Mouse (Mus musculus): ENCODE results near the gene Txndc11. TPM values are rescaled to one million over a fixed set of nuclear protein-coding genes. Genes with fewer than 3 reads are reported as not detected.

Gene Txndc11
- polyA plus RNA-seq, 1 experiment from 2014 or later, result 34.6 TPM

DNA sequence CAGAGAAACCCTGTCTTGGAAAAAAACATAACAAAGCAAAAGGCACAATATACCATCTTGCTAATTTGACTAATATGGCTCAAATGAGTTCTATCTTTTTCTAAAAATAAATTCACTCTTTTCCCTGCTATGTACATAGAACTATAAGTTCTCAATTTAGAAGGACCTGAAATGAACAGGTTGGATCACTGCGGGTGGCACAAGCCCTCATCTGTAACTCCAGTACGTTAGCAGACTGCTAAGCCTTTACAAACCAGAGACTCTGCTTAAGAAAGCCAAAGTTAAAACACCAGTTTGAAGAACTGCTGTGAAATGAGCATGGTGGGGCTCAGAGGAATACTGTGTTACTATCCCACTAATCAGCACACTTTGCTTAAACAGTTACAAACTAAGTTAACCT lies 9.1 kb downstream of the Txndc11 start:
- no peak overlapping the region for H3K4me3 ChIP-seq (replicated peaks; ENCODE audit: low read depth, low read length)
- DNase-seq, result no peak
- WGBS, result 92% methylated on average over 2 of the region's 2 CpGs
- ATAC-seq (ENCODE audit: low FRiP score, low TSS enrichment), result no peak
- no peaks in the 10 kb centered on the region for H3K27me3 ChIP-seq (ENCODE audit: control insufficient read depth, insufficient read depth, low read length)
- no peak overlapping the region for H3K4me2 ChIP-seq (ENCODE audit: low read length)
- no peak overlapping the region for H3K27ac ChIP-seq (replicated peaks; ENCODE audit: low read depth, low read length)
- no peaks in the 10 kb centered on the region for H3K9me3 ChIP-seq (ENCODE audit: control insufficient read depth, low read length)
- H3K36me3 ChIP-seq (ENCODE audit: control insufficient read depth, insufficient read depth, low read length), result peaks cover 45% of the 10 kb centered on the region
- H3K9ac ChIP-seq (replicated peaks; ENCODE audit: low read length), result no peak overlapping the region
- H3K4me1 ChIP-seq (ENCODE audit: control insufficient read depth, insufficient read depth, low read length), result no peaks in the 10 kb centered on the region

DNA sequence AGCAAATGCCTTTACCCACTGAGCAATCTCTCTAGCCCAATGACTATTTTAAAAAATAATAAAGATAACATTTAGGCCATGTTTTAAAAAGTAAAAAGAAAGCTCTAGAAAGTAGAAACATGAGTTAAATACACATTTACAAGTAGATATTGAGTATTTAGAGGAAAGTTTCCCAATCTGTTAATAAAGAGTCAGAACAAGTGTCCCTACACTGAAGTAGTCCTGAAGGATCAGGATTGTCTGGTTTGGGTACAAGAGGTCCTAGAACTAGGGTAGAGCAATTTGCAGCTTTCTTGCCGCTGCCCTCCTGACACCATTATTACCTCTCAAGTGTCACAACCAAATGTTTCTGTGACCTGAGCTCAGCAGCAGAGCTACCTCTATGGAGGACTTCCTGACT lies 10.3 kb downstream of the Txndc11 start:
- no peaks in the 10 kb centered on the region for H3K4me1 ChIP-seq (ENCODE audit: control insufficient read depth, insufficient read depth, low read length)
- no peaks in the 10 kb centered on the region for H3K9me3 ChIP-seq (ENCODE audit: control insufficient read depth, low read length)
- ATAC-seq (ENCODE audit: low FRiP score, low TSS enrichment) (no peak), DNase-seq (no peak)
- no peak overlapping the region for H3K27ac ChIP-seq (replicated peaks; ENCODE audit: low read depth, low read length)
- H3K4me2 ChIP-seq (ENCODE audit: low read length), result no peak overlapping the region
- no peak overlapping the region for H3K4me3 ChIP-seq (replicated peaks; ENCODE audit: low read depth, low read length)
- H3K27me3 ChIP-seq (ENCODE audit: control insufficient read depth, insufficient read depth, low read length), result no peaks in the 10 kb centered on the region
- WGBS, result 97% methylated on average over 1 of the region's 1 CpGs
- H3K36me3 ChIP-seq (ENCODE audit: control insufficient read depth, insufficient read depth, low read length), result peaks cover 54% of the 10 kb centered on the region
- no peak overlapping the region for H3K9ac ChIP-seq (replicated peaks; ENCODE audit: low read length)

- whole genome bisulfite sequencing, result 94% methylated on average over 2 of the region's 2 CpGs
- no peak overlapping the region for H3K4me2 ChIP-seq (ENCODE audit: low read length)
- DNase-seq (no peak), ATAC-seq (ENCODE audit: low FRiP score, low TSS enrichment) (no peak)
- H3K36me3 ChIP-seq (ENCODE audit: control insufficient read depth, insufficient read depth, low read length), result peaks cover 51% of the 10 kb centered on the region
- no peaks in the 10 kb centered on the region for H3K9me3 ChIP-seq (ENCODE audit: control insufficient read depth, low read length)
- H3K4me3 ChIP-seq (replicated peaks; ENCODE audit: low read depth, low read length), result no peak overlapping the region
- H3K4me1 ChIP-seq (ENCODE audit: control insufficient read depth, insufficient read depth, low read length), result no peaks in the 10 kb centered on the region
- H3K27me3 ChIP-seq (ENCODE audit: control insufficient read depth, insufficient read depth, low read length), result no peaks in the 10 kb centered on the region
- H3K9ac ChIP-seq (replicated peaks; ENCODE audit: low read length), result no peak overlapping the region
- H3K27ac ChIP-seq (replicated peaks; ENCODE audit: low read depth, low read length), result no peak overlapping the region
Measured at GRCm38 (mm10) chr16:11122625-11123024, 11.8 kb downstream of the Txndc11 start.

GRCm38 (mm10) chr16:11109198-11109740 lies 25.2 kb downstream of the Txndc11 start:
- H3K9ac ChIP-seq (replicated peaks; ENCODE audit: low read length), result no peak overlapping the region
- no peak overlapping the region for H3K4me3 ChIP-seq (replicated peaks; ENCODE audit: low read depth, low read length)
- DNase-seq, result peak; percentile 74
- H3K9me3 ChIP-seq (ENCODE audit: control insufficient read depth, low read length), result no peaks in the 10 kb centered on the region
- no peak overlapping the region for H3K27ac ChIP-seq (replicated peaks; ENCODE audit: low read depth, low read length)
- H3K27me3 ChIP-seq (ENCODE audit: control insufficient read depth, insufficient read depth, low read length), result no peaks in the 10 kb centered on the region
- H3K4me1 ChIP-seq (ENCODE audit: control insufficient read depth, insufficient read depth, low read length), result no peaks in the 10 kb centered on the region
- ATAC-seq (ENCODE audit: low FRiP score, low TSS enrichment), result no peak
- 0 out of 2 replicates have a peak, but pooled peaks cover 7% of the 10 kb centered on the region for H3K36me3 ChIP-seq (ENCODE audit: control insufficient read depth, insufficient read depth, low read length)
- WGBS, result 72% methylated on average over 4 of the region's 4 CpGs
- H3K4me2 ChIP-seq (ENCODE audit: low read length), result no peak overlapping the region

- ATAC-seq (ENCODE audit: low FRiP score, low TSS enrichment) (no peak), DNase-seq (no peak)
- no peak overlapping the region for H3K9ac ChIP-seq (replicated peaks; ENCODE audit: low read length)
- H3K4me2 ChIP-seq (ENCODE audit: low read length), result no peak overlapping the region
- H3K27ac ChIP-seq (replicated peaks; ENCODE audit: low read depth, low read length), result no peak overlapping the region
- no peak overlapping the region for H3K4me3 ChIP-seq (replicated peaks; ENCODE audit: low read depth, low read length)
- H3K36me3 ChIP-seq (ENCODE audit: control insufficient read depth, insufficient read depth, low read length), result peaks cover 11% of the 10 kb centered on the region; the same call in 1 of the 2 replicates
- WGBS, result 79% methylated on average over 1 of the region's 1 CpGs
- H3K9me3 ChIP-seq (ENCODE audit: control insufficient read depth, low read length), result no peaks in the 10 kb centered on the region
- no peaks in the 10 kb centered on the region for H3K4me1 ChIP-seq (ENCODE audit: control insufficient read depth, insufficient read depth, low read length)
- no peaks in the 10 kb centered on the region for H3K27me3 ChIP-seq (ENCODE audit: control insufficient read depth, insufficient read depth, low read length)
Measured at GRCm38 (mm10) chr16:11104905-11105304, 29.5 kb downstream of the Txndc11 start.

DNA sequence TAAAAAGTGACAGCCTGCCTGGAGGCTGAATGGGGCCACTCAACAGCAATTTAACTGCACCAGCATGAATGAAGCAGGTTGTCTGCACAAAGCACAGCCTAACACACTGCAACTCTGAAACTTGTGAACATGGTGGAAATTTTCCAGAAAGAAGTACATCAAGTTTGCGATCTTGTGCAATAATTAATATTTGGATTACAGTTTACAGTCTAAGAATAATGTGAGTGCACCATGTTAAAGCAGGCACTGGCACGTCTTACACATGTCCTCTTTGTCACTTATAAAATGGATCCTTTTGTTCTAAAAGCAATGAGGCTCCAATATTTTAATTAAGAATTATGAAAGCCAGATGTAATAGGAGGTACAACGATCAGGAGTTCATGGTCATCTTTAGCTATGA lies 37.1 kb downstream of the Txndc11 start:
- 96% methylated on average over 3 of the region's 3 CpGs for WGBS

DNA sequence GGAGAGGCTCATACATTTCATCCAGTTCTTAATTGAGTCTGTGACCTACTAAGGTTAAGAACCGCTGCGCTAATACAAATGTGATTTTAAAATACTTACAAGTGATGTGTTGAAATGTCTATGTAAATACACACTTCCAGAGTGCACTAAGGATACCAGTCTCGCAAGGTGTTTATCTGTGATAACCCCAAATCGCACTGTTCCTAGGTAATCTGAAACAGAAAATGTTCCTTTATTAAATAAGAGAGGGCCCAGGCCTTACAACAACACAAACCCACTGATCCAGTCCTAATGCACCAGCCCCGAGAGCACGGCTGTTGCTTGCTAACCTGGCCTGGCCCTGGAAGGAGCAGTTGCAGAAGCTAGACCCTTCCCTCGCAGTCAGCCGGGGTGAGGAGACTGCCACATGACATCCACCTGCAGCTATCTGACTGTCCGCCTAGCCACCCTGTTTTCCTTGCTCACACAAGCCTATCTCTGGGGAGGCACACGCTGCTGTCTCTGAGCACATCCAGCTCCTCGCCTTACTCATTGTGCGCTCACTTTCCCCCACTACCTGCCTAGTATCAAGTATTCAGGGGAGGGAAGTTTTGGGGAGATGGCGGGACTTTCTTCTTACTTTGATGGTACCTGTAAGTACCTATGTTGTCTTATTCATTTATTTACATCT lies 40.6 kb downstream of the Txndc11 start:
- no peak for ATAC-seq (ENCODE audit: low FRiP score, low TSS enrichment)
- H3K27ac ChIP-seq (replicated peaks; ENCODE audit: low read depth, low read length), result no peak overlapping the region
- 95% methylated on average over 13 of the region's 13 CpGs for WGBS

More for the DNA sequence above, 37.1 kb downstream of the Txndc11 start:
- ATAC-seq (ENCODE audit: low FRiP score, low TSS enrichment) (no peak), DNase-seq (no peak)
- Histone ChIP-seq H3K27ac (replicated peaks; ENCODE audit: low read depth, low read length) (no peak overlapping the region), H3K36me3 (ENCODE audit: control insufficient read depth, insufficient read depth, low read length) (peaks cover 10% of the 10 kb centered on the region), H3K9ac (replicated peaks; ENCODE audit: low read length) (no peak overlapping the region), H3K4me2 (ENCODE audit: low read length) (no peak overlapping the region), H3K4me3 (replicated peaks; ENCODE audit: low read depth, low read length) (no peak overlapping the region), H3K27me3 (ENCODE audit: control insufficient read depth, insufficient read depth, low read length) (no peaks in the 10 kb centered on the region), H3K4me1 (ENCODE audit: control insufficient read depth, insufficient read depth, low read length) (no peaks in the 10 kb centered on the region), H3K9me3 (ENCODE audit: control insufficient read depth, low read length) (no peaks in the 10 kb centered on the region)

GRCm38 (mm10) chr16:11092523-11092922 lies 41.9 kb downstream of the Txndc11 start:
- ATAC-seq (ENCODE audit: low FRiP score, low TSS enrichment), result no peak
- Histone ChIP-seq H3K4me1 (ENCODE audit: control insufficient read depth, insufficient read depth, low read length) (no peaks in the 10 kb centered on the region), H3K27me3 (ENCODE audit: control insufficient read depth, insufficient read depth, low read length) (no peaks in the 10 kb centered on the region), H3K9me3 (ENCODE audit: control insufficient read depth, low read length) (no peaks in the 10 kb centered on the region), H3K9ac (replicated peaks; ENCODE audit: low read length) (no peak overlapping the region), H3K36me3 (ENCODE audit: control insufficient read depth, insufficient read depth, low read length) (peaks cover 36% of the 10 kb centered on the region), H3K27ac (replicated peaks; ENCODE audit: low read depth, low read length) (no peak overlapping the region), H3K4me2 (ENCODE audit: low read length) (no peak overlapping the region), H3K4me3 (replicated peaks; ENCODE audit: low read depth, low read length) (no peak overlapping the region)
- DNase-seq, result no peak
- 91% methylated on average over 3 of the region's 3 CpGs for WGBS

More for the DNA sequence above, 40.6 kb downstream of the Txndc11 start:
- Histone ChIP-seq H3K36me3 (ENCODE audit: control insufficient read depth, insufficient read depth, low read length) (peaks cover 36% of the 10 kb centered on the region), H3K9me3 (ENCODE audit: control insufficient read depth, low read length) (no peaks in the 10 kb centered on the region), H3K9ac (replicated peaks; ENCODE audit: low read length) (no peak overlapping the region), H3K4me3 (replicated peaks; ENCODE audit: low read depth, low read length) (no peak overlapping the region), H3K4me2 (ENCODE audit: low read length) (no peak overlapping the region), H3K4me1 (ENCODE audit: control insufficient read depth, insufficient read depth, low read length) (no peaks in the 10 kb centered on the region), H3K27me3 (ENCODE audit: control insufficient read depth, insufficient read depth, low read length) (no peaks in the 10 kb centered on the region)
- no peak for DNase-seq

GRCm38 (mm10) chr16:11092061-11092460 lies 42.4 kb downstream of the Txndc11 start:
- ATAC-seq (ENCODE audit: low FRiP score, low TSS enrichment) (no peak), DNase-seq (no peak)
- H3K27ac ChIP-seq (replicated peaks; ENCODE audit: low read depth, low read length), result no peak overlapping the region
- H3K4me1 ChIP-seq (ENCODE audit: control insufficient read depth, insufficient read depth, low read length), result no peaks in the 10 kb centered on the region
- H3K27me3 ChIP-seq (ENCODE audit: control insufficient read depth, insufficient read depth, low read length), result no peaks in the 10 kb centered on the region
- no peaks in the 10 kb centered on the region for H3K9me3 ChIP-seq (ENCODE audit: control insufficient read depth, low read length)
- H3K4me2 ChIP-seq (ENCODE audit: low read length), result no peak overlapping the region
- no peak overlapping the region for H3K9ac ChIP-seq (replicated peaks; ENCODE audit: low read length)
- H3K4me3 ChIP-seq (replicated peaks; ENCODE audit: low read depth, low read length), result no peak overlapping the region
- peaks cover 41% of the 10 kb centered on the region for H3K36me3 ChIP-seq (ENCODE audit: control insufficient read depth, insufficient read depth, low read length)
- WGBS, result 66% methylated on average over 4 of the region's 4 CpGs

All from midbrain, embryonic 14.5 days (tissue).